ENCODE assay signal across 15 mouse cellular contexts in the genomic region with DNA sequence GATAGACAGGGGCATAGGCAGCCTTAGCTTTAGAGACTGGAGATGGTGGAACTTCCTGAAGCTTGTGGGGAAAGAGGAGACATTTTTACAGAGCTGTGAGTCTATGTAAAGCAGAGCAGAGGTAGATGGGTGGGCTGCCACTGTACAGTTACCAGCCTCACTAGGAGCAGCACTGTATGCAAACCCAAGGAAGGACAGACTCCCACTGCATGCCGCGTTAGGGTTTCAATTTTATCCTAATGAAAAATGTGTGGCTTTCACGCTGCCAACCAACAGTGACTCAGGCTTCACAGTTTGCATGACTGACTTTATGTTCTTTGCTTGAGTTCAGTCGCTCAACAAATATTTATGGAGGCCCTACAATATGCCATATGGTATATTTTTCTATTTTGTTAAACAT.
"Had no signal": no experiment of that assay in that cellular context is flagged by ENCODE, and none has a peak within 500 bp of the region (broad histone marks: within the 10 kb centered on the region; RNA-seq: fewer than 3 reads in every experiment).

No protein-coding gene starts in this region.

- ATAC-seq: inflammation-experienced regulatory T-cells, adult 6 months; intestine, postnatal 0 days; midbrain, embryonic 16.5 days had no signal

- H3K27me3 ChIP-seq: limb, embryonic 12.5 days; liver, embryonic 15.5 days; megakaryocyte, embryonic 14.5 days; neural tube, embryonic 13.5 days had no signal

- DNase-seq: kidney, adult 8-10 months; kidney, postnatal 25 days; layer of hippocampus, postnatal 36 days; lung, adult 2 months; lung, postnatal 10 days; retina, postnatal 1 day; thymus, adult 2 months; thymus, postnatal 25 days had no signal
